ENCODE assay signal across 22 mouse cellular contexts in the genomic region with DNA sequence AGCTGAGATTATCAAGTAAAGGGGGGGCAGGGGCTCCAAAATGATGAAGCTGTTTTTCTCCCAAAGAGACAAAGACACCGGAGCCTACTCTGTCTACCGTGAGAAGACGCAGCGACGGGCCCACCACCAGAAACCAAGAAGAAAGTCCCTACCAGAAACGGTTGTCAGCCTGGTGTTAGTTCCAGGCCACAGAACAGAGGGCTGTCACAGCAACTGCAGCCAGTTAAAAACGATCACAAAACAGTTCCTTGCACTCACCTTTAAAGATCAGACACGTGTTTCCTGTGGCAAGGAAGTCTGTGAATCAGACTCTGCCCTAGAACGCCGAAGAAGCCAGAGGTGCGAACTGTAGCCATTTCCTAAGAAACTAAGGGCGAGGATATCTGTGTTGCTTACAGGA. TPM values are rescaled to one million over a fixed set of nuclear protein-coding genes. Genes with fewer than 3 reads are reported as not detected.
DNase-seq lines count a peak whose midpoint lies in the region; ATAC-seq lines count a peak whose summit lies in the region.
"Had no signal": no experiment of that assay in that cellular context is flagged by ENCODE, and none has a peak within 500 bp of the region (broad histone marks: within the 10 kb centered on the region; RNA-seq: fewer than 3 reads in every experiment).

No protein-coding gene starts in this region.

- no peak overlapping the region for H3K27ac ChIP-seq in limb, embryonic 10.5 days
- no peak overlapping the region for H3K27ac ChIP-seq in midbrain, embryonic 15.5 days
- H3K27ac ChIP-seq in forebrain, embryonic 12.5 days, result no peak overlapping the region
- H3K27ac ChIP-seq: forebrain, embryonic 13.5 days; heart, embryonic 10.5 days; hindbrain, embryonic 14.5 days; neural tube, embryonic 12.5 days had no signal

- no peak overlapping the region for H3K4me2 ChIP-seq in midbrain, embryonic 15.5 days
- H3K4me2 ChIP-seq in forebrain, embryonic 12.5 days, result no peak overlapping the region
- H3K4me2 ChIP-seq: forebrain, embryonic 13.5 days; hindbrain, embryonic 14.5 days; neural tube, embryonic 12.5 days had no signal

- H3K4me3 ChIP-seq in limb, embryonic 10.5 days, result no peak overlapping the region
- H3K4me3 ChIP-seq in midbrain, embryonic 15.5 days, result no peak overlapping the region
- no peak overlapping the region for H3K4me3 ChIP-seq in forebrain, embryonic 12.5 days (replicated peaks)
- H3K4me3 ChIP-seq: forebrain, embryonic 13.5 days; heart, embryonic 10.5 days; neural tube, embryonic 12.5 days had no signal

- 74% methylated on average over 12 of the region's 12 CpGs for WGBS in limb, embryonic 10.5 days
- WGBS in midbrain, embryonic 15.5 days, result 79% methylated on average over 12 of the region's 12 CpGs
- 78% methylated on average over 12 of the region's 12 CpGs for WGBS in forebrain, embryonic 12.5 days

- no peak overlapping the region for H3K9ac ChIP-seq in midbrain, embryonic 15.5 days
- H3K9ac ChIP-seq in forebrain, embryonic 12.5 days, result no peak overlapping the region
- H3K9ac ChIP-seq: forebrain, embryonic 13.5 days; hindbrain, embryonic 14.5 days; neural tube, embryonic 12.5 days had no signal

- no peaks in the 10 kb centered on the region for H3K27me3 ChIP-seq in limb, embryonic 10.5 days (ENCODE audit: low read depth, poor library complexity, severe bottlenecking)
- no peaks in the 10 kb centered on the region for H3K27me3 ChIP-seq in midbrain, embryonic 15.5 days (replicated peaks)
- H3K27me3 ChIP-seq in forebrain, embryonic 12.5 days, result no peaks in the 10 kb centered on the region
- H3K27me3 ChIP-seq: forebrain, embryonic 13.5 days; neural tube, embryonic 12.5 days had no signal

- H3K4me1 ChIP-seq in limb, embryonic 10.5 days, result no peaks in the 10 kb centered on the region
- no peaks in the 10 kb centered on the region for H3K4me1 ChIP-seq in midbrain, embryonic 15.5 days
- no peaks in the 10 kb centered on the region for H3K4me1 ChIP-seq in forebrain, embryonic 12.5 days
- H3K4me1 ChIP-seq: forebrain, embryonic 13.5 days; neural tube, embryonic 12.5 days had no signal

- peak; percentile 73 for DNase-seq in heart, adult 11 months
- no peak for DNase-seq in heart, postnatal 4 days
- DNase-seq in B cell, adult 2 months, result peak; percentile 57 to 63
- peak; percentile 75 to 80 for DNase-seq in natural killer cell, adult 2 months (ENCODE audit: low spot score in 2 of 2)
- no peak for DNase-seq in limb, embryonic 10.5 days (ENCODE audit: low spot score)
- DNase-seq: cerebellum, postnatal 10 days; gastrocnemius, postnatal 36 days; heart, postnatal 10 days; layer of hippocampus, postnatal 36 days; lung, adult 18-20 months; lung, postnatal 4 days; midbrain, embryonic 14.5 days; right cerebral cortex, postnatal 25 days had no signal

- no peaks in the 10 kb centered on the region for H3K36me3 ChIP-seq in limb, embryonic 10.5 days
- H3K36me3 ChIP-seq in midbrain, embryonic 15.5 days (replicated peaks), result no peaks in the 10 kb centered on the region
- H3K36me3 ChIP-seq in forebrain, embryonic 12.5 days (replicated peaks), result no peaks in the 10 kb centered on the region
- H3K36me3 ChIP-seq: heart, embryonic 10.5 days; neural tube, embryonic 12.5 days had no signal

- H3K9me3 ChIP-seq in limb, embryonic 10.5 days (replicated peaks), result no peaks in the 10 kb centered on the region
- no peaks in the 10 kb centered on the region for H3K9me3 ChIP-seq in midbrain, embryonic 15.5 days
- no peaks in the 10 kb centered on the region for H3K9me3 ChIP-seq in forebrain, embryonic 12.5 days
- H3K9me3 ChIP-seq: forebrain, embryonic 13.5 days; heart, embryonic 10.5 days; neural tube, embryonic 12.5 days had no signal

- 0 out of 2 replicates have a peak, but pooled peaks have one; percentile 36 for ATAC-seq in common myeloid progenitor, adult 5-6 weeks (replicated peaks; ENCODE audit: low read depth, poor library complexity, severe bottlenecking)
- ATAC-seq in midbrain, embryonic 15.5 days (replicated peaks), result no peak
- no peak for ATAC-seq in forebrain, embryonic 12.5 days (ENCODE audit: low FRiP score)
- ATAC-seq: forebrain, embryonic 13.5 days; intestine, postnatal 0 days; Patski had no signal

RNA-seq across cellular contexts. Expression of a gene that starts 10.7 kb away (rescaled TPM):
- 10 to 100 TPM; 41.6 to 43.1 TPM for total RNA-seq in heart, postnatal 4 days (2021)
- 30.4 and 37.0 TPM in 2 replicates for total RNA-seq in common myeloid progenitor, adult 5-6 weeks (2017)
- polyA plus RNA-seq in limb, embryonic 10.5 days (2016; fragmentation: Nextera tagmentation; extraction: Ambion mirVana), result 28.9 and 30.6 TPM in 2 replicates
- 22.3 and 24.2 TPM in 2 replicates for polyA plus RNA-seq in midbrain, embryonic 15.5 days (2015; fragmentation: Nextera tagmentation; extraction: Ambion mirVana)
- 32.5 and 32.7 TPM in 2 replicates for polyA plus RNA-seq in forebrain, embryonic 12.5 days (2016; fragmentation: Nextera tagmentation; extraction: Ambion mirVana)

RNA-seq across cellular contexts. Expression of a gene that starts 40.2 kb away (rescaled TPM):
- 1 to 10 TPM; 1.3 to 2.4 TPM for total RNA-seq in heart, postnatal 4 days (2021)
- 18.7 and 19.6 TPM in 2 replicates for total RNA-seq in common myeloid progenitor, adult 5-6 weeks (2017)
- polyA plus RNA-seq in limb, embryonic 10.5 days (2016; fragmentation: Nextera tagmentation; extraction: Ambion mirVana), result 2.9 and 6.2 TPM in 2 replicates
- polyA plus RNA-seq in midbrain, embryonic 15.5 days (2015; fragmentation: Nextera tagmentation; extraction: Ambion mirVana), result 9.7 and 13.3 TPM in 2 replicates
- 5.8 and 6.5 TPM in 2 replicates for polyA plus RNA-seq in forebrain, embryonic 12.5 days (2016; fragmentation: Nextera tagmentation; extraction: Ambion mirVana)

Comparison
In these comparisons a context has a peak if more than half of its experiments do, and no peak if none do; other contexts are left out.
1. DNase-seq: peak in heart, adult 11 months (single experiment), B cell, adult 2 months (2 of 2) and natural killer cell, adult 2 months (2 of 2); none in heart, postnatal 4 days (single experiment) and limb, embryonic 10.5 days (single experiment).